In the genomic region with DNA sequence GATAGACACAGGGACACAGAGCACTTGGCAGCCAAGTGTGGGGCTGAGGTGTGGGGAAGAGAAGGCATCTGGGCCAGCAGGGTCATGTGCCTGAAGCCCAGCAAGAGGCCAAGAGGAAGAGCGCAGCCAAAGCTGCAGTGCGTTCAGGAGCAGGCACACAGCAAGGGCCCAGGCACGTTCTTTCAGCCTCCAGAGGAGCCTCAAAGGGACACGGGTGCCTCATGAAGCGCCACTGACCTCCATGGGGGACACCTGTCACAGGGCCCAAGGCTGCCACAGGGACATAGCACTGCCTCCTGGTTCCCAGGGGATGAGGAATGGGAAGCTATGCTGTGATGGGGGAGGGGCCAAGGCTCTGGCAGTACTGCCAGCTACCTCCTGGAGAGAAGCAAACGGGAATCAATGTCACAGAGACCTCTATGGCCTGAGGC, we compare ENCODE assay signal across 12 mouse cellular contexts.
A peak's percentile ranks its signal among the peaks of the same experiment; 100 is the strongest.
DNase-seq lines count a peak whose midpoint lies in the region; TF ChIP-seq lines count a peak whose summit lies in the region.
"Had no signal": no experiment of that assay in that cellular context is flagged by ENCODE, and none has a peak within 500 bp of the region (broad histone marks: within the 10 kb centered on the region; RNA-seq: fewer than 3 reads in every experiment).

No protein-coding gene starts in this region.

- TF ChIP-seq POLR2A in kidney, adult 2 months (IDR thresholded peaks at IDR 0.05; ENCODE audit: low read depth, low read length): no peak

- H3K27ac ChIP-seq in kidney, adult 2 months (ENCODE audit: insufficient read depth, low read depth, low read length): peak overlapping the region; percentile 76
- H3K27ac ChIP-seq: hindbrain, embryonic 13.5 days; limb, embryonic 15.5 days; macrophage had no signal

- no peak for TF ChIP-seq CTCF in kidney, adult 2 months (conservative IDR thresholded peaks at IDR 0.05; ENCODE audit: insufficient read depth, insufficient read length, low read depth, low read length)

- DNase-seq in gastrocnemius, adult 18-20 months (ENCODE audit: low spot score): peak; percentile 74
- no peak for DNase-seq in gastrocnemius, postnatal 10 days
- DNase-seq in adipocyte (ENCODE audit: low spot score): peak; percentile 42
- DNase-seq in cerebellum, adult 9-11 months: peak; percentile 47
- peak; percentile 91 for DNase-seq in kidney, adult 2 months
- DNase-seq in layer of hippocampus, adult 9-11 months: no peak
- DNase-seq in frontal cortex, postnatal 10 days (ENCODE audit: low spot score in 2 of 2): no peak
- no peak for DNase-seq in thymus, postnatal 25 days
- DNase-seq: right cerebral cortex, postnatal 4 days had no signal

- H3K4me3 ChIP-seq in kidney, adult 2 months (ENCODE audit: insufficient read depth, low read depth, low read length): no peak overlapping the region
- H3K4me3 ChIP-seq: hindbrain, embryonic 13.5 days; limb, embryonic 15.5 days had no signal

- H3K36me3 ChIP-seq in kidney, adult 2 months (ENCODE audit: control insufficient read depth, insufficient read depth, low read length): no peaks in the 10 kb centered on the region
- H3K36me3 ChIP-seq: hindbrain, embryonic 13.5 days; limb, embryonic 15.5 days had no signal

- H3K4me1 ChIP-seq in kidney, adult 2 months (ENCODE audit: control insufficient read depth, insufficient read depth, low read length): peaks cover 48% of the 10 kb centered on the region

- H3K27me3 ChIP-seq in kidney, adult 2 months (replicated peaks; ENCODE audit: control insufficient read depth, insufficient read depth, low read length): no peaks in the 10 kb centered on the region
- H3K27me3 ChIP-seq: limb, embryonic 15.5 days had no signal

- WGBS in kidney, adult 2 months: 40% methylated on average over 6 of the region's 6 CpGs

Comparison
In these comparisons a context has a peak if more than half of its experiments do, and no peak if none do; other contexts are left out.
1. DNase-seq: peak in gastrocnemius, adult 18-20 months (single experiment), adipocyte (single experiment), cerebellum, adult 9-11 months (single experiment) and kidney, adult 2 months (single experiment); none in gastrocnemius, postnatal 10 days (single experiment), layer of hippocampus, adult 9-11 months (single experiment), frontal cortex, postnatal 10 days (0 of 2) and thymus, postnatal 25 days (single experiment).